Mouse (Mus musculus): Measurements from ENCODE around the gene Mfsd12. TPM values are rescaled to one million over a fixed set of nuclear protein-coding genes. Genes with fewer than 3 reads are reported as not detected.
A peak's percentile ranks its signal among the peaks of the same experiment; 100 is the strongest.

Mfsd12 gene
- 15.2 and 16.3 TPM in 2 replicates for total RNA-seq (2021)
- long read RNA-seq, experiment 1, transcript Mfsd12-201 (10 exons, 3,971 nt), result major isoform, 11 of 21 reads
- long read RNA-seq, experiment 1, partial matches to known transcripts, result 2 of 21 reads
- long read RNA-seq, experiment 1, other reads (novel, unspliced or antisense), result 8 of 21 reads
- long read RNA-seq, experiment 2, transcript Mfsd12-201 (10 exons, 3,971 nt), result major isoform, 7 of 13 reads
- long read RNA-seq, experiment 2, partial matches to known transcripts, result 1 of 13 reads
- long read RNA-seq, experiment 2, other reads (novel, unspliced or antisense), result 5 of 13 reads

GRCm38 (mm10) chr10:81356991-81357844 lies at the start of gene Mfsd12:
TSS of gene Mfsd12 (plus strand) at chr10:81357491.
- peak; percentile 95 for DNase-seq

GRCm38 (mm10) chr10:81309571-81309970 lies 47.7 kb upstream of the Mfsd12 start:
- DNase-seq, result no peak

- DNase-seq, result no peak
Measured at GRCm38 (mm10) chr10:81313581-81313980, 43.7 kb upstream of the Mfsd12 start.

GRCm38 (mm10) chr10:81314201-81314600 lies 43.1 kb upstream of the Mfsd12 start:
- DNase-seq, result no peak

GRCm38 (mm10) chr10:81315587-81315986 lies 41.7 kb upstream of the Mfsd12 start:
- DNase-seq, result no peak

- DNase-seq, result peak; percentile 70
Measured at GRCm38 (mm10) chr10:81316338-81317060, 40.8 kb upstream of the Mfsd12 start.

- peak; percentile 91 for DNase-seq
Measured at GRCm38 (mm10) chr10:81317273-81317672, 40.0 kb upstream of the Mfsd12 start.

- DNase-seq, result peak; percentile 87
Measured at GRCm38 (mm10) chr10:81318589-81319329, 38.5 kb upstream of the Mfsd12 start.

GRCm38 (mm10) chr10:81319330-81319699 lies 38.0 kb upstream of the Mfsd12 start:
- peak; percentile 66 for DNase-seq

- peak; percentile 57 for DNase-seq
Measured at GRCm38 (mm10) chr10:81319741-81320549, 37.3 kb upstream of the Mfsd12 start.

- peak; percentile 100 for DNase-seq
Measured at GRCm38 (mm10) chr10:81320550-81321347, 36.5 kb upstream of the Mfsd12 start, which contains the start of gene Cactin. TSS of gene Cactin (plus strand) at chr10:81321103.

GRCm38 (mm10) chr10:81321436-81321835 lies 35.9 kb upstream of the Mfsd12 start:
- DNase-seq, result no peak

- DNase-seq, result no peak
Measured at GRCm38 (mm10) chr10:81322444-81322843, 34.8 kb upstream of the Mfsd12 start.

- DNase-seq, result no peak
Measured at GRCm38 (mm10) chr10:81323141-81323775, 34.0 kb upstream of the Mfsd12 start.

- DNase-seq, result no peak
Measured at GRCm38 (mm10) chr10:81323791-81324530, 33.3 kb upstream of the Mfsd12 start.

GRCm38 (mm10) chr10:81325176-81325575 lies 32.1 kb upstream of the Mfsd12 start:
- DNase-seq, result no peak

- DNase-seq, result no peak
Measured at GRCm38 (mm10) chr10:81325781-81326180, 31.5 kb upstream of the Mfsd12 start.

GRCm38 (mm10) chr10:81326858-81327257 lies 30.4 kb upstream of the Mfsd12 start:
- peak; percentile 73 for DNase-seq

- no peak for DNase-seq
Measured at GRCm38 (mm10) chr10:81327959-81328358, 29.3 kb upstream of the Mfsd12 start.

All from adrenal gland, postnatal 14 days (tissue).